Comparison of ENCODE assay signal across 12 mouse cellular contexts in the genomic region with DNA sequence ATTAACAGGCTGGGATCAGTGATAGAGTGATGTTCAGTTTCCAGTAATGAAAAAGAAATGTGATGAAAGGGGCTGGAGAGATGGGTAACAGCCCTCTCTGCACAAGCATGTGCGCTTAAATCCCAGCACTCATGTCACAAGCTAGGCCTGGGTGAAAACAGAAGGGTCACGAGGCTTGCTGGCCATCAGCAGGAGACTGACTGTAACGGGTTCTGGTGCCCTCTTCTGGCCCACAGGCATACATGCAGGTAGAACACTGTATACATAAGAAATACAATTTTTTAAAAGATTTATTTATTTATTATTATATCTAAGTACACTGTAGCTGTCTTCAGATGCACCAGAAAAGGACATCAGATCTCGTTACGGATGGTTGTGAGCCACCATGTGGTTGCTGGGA. TPM values are rescaled to one million over a fixed set of nuclear protein-coding genes. Genes with fewer than 3 reads are reported as not detected.
DNase-seq lines count a peak whose midpoint lies in the region; ATAC-seq and TF ChIP-seq lines count a peak whose summit lies in the region.
"Had no signal": no experiment of that assay in that cellular context is flagged by ENCODE, and none has a peak within 500 bp of the region (broad histone marks: within the 10 kb centered on the region; RNA-seq: fewer than 3 reads in every experiment).

No protein-coding gene starts in this region.

- TF ChIP-seq CTCF in kidney, postnatal 0 days (IDR thresholded peaks at IDR 0.05; ENCODE audit: low read depth), result peak; percentile 62

- H3K36me3 ChIP-seq in kidney, postnatal 0 days (ENCODE audit: insufficient read depth, low read length), result no peaks in the 10 kb centered on the region
- H3K36me3 ChIP-seq in kidney, embryonic 14.5 days (ENCODE audit: control insufficient read depth, insufficient read depth, low read length), result no peaks in the 10 kb centered on the region
- H3K36me3 ChIP-seq: midbrain, embryonic 15.5 days had no signal

- H3K27me3 ChIP-seq in kidney, postnatal 0 days (ENCODE audit: insufficient read depth, low read length), result no peaks in the 10 kb centered on the region
- no peaks in the 10 kb centered on the region for H3K27me3 ChIP-seq in kidney, embryonic 14.5 days (ENCODE audit: control insufficient read depth, insufficient read depth, low read length)

- H3K9ac ChIP-seq in kidney, postnatal 0 days (ENCODE audit: low read depth, low read length), result no peak overlapping the region
- H3K9ac ChIP-seq in kidney, embryonic 14.5 days (ENCODE audit: low read depth, low read length), result no peak overlapping the region
- H3K9ac ChIP-seq: midbrain, embryonic 15.5 days had no signal

- no peaks in the 10 kb centered on the region for H3K9me3 ChIP-seq in kidney, postnatal 0 days (replicated peaks; ENCODE audit: low read length)
- no peaks in the 10 kb centered on the region for H3K9me3 ChIP-seq in kidney, embryonic 14.5 days (ENCODE audit: control insufficient read depth, low read length)
- H3K9me3 ChIP-seq: midbrain, embryonic 15.5 days had no signal

- no peak overlapping the region for H3K4me2 ChIP-seq in kidney, postnatal 0 days (ENCODE audit: low read length)
- no peak overlapping the region for H3K4me2 ChIP-seq in kidney, embryonic 14.5 days (replicated peaks; ENCODE audit: low read depth, low read length)
- H3K4me2 ChIP-seq: midbrain, embryonic 15.5 days had no signal

- peak; percentile 2 for DNase-seq in adrenal gland, postnatal 25 days
- DNase-seq in adrenal gland, adult 2 months, result no peak
- DNase-seq in kidney, postnatal 0 days (ENCODE audit: low spot score), result peak; percentile 14
- DNase-seq in 3134 (ENCODE audit: extremely low read depth, insufficient read length, low spot score), result peak; percentile 18
- no peak for DNase-seq in Muller cell, postnatal 12 days (ENCODE audit: inconsistent ontology term)
- DNase-seq in left cerebral cortex, adult 9 months (ENCODE audit: low spot score in 2 of 2), result no peak

- H3K4me1 ChIP-seq in kidney, postnatal 0 days (replicated peaks; ENCODE audit: insufficient read depth, low read length), result no peaks in the 10 kb centered on the region
- no peaks in the 10 kb centered on the region for H3K4me1 ChIP-seq in kidney, embryonic 14.5 days (ENCODE audit: control insufficient read depth, insufficient read depth, low read length)
- H3K4me1 ChIP-seq: midbrain, embryonic 15.5 days had no signal

- no peak for ATAC-seq in kidney, postnatal 0 days (replicated peaks; ENCODE audit: low FRiP score, low read depth)
- ATAC-seq in kidney, embryonic 14.5 days (ENCODE audit: low FRiP score, low TSS enrichment), result no peak
- 0 out of 2 replicates have a peak, but pooled peaks have one; percentile 39 for ATAC-seq in common myeloid progenitor, adult 5-6 weeks (replicated peaks; ENCODE audit: low read depth, poor library complexity, severe bottlenecking)
- ATAC-seq: midbrain, embryonic 15.5 days had no signal

- H3K27ac ChIP-seq in kidney, postnatal 0 days, result no peak overlapping the region
- no peak overlapping the region for H3K27ac ChIP-seq in kidney, embryonic 14.5 days (ENCODE audit: low read depth, low read length)
- H3K27ac ChIP-seq: midbrain, embryonic 15.5 days had no signal

- no peak overlapping the region for H3K4me3 ChIP-seq in kidney, postnatal 0 days (replicated peaks; ENCODE audit: low read depth, low read length)
- H3K4me3 ChIP-seq in kidney, embryonic 14.5 days (ENCODE audit: low read length), result no peak overlapping the region
- H3K4me3 ChIP-seq: midbrain, embryonic 15.5 days had no signal

- WGBS in kidney, postnatal 0 days, result 70% methylated on average over 5 of the region's 5 CpGs
- 77% methylated on average over 5 of the region's 5 CpGs for WGBS in kidney, embryonic 14.5 days

RNA-seq across cellular contexts. Expression of gene Chic1, which starts 18.0 kb away (rescaled TPM):
- 6.1 and 6.9 TPM in 2 replicates for total RNA-seq in adrenal gland, postnatal 25 days (2021)
- 1 to 10 TPM; 4.2 to 7.9 TPM for total RNA-seq in adrenal gland, adult 2 months (2021)
- 0.15 and 0.17 TPM in 2 replicates for polyA plus RNA-seq in adrenal gland, adult 2 months (2012; rRNA removed)
- 1.6 and 2.0 TPM in 2 replicates for polyA plus RNA-seq in kidney, postnatal 0 days (2015; fragmentation: Nextera tagmentation; extraction: Ambion mirVana)
- polyA plus RNA-seq in kidney, embryonic 14.5 days (2014; fragmentation: Nextera tagmentation; extraction: Ambion mirVana), result 3.8 and 4.8 TPM in 2 replicates
- 0.10 and 0.32 TPM in 2 replicates for total RNA-seq in common myeloid progenitor, adult 5-6 weeks (2017)

RNA-seq across cellular contexts. Expression of gene Tsx, which starts 40.0 kb away (rescaled TPM):
- total RNA-seq in adrenal gland, postnatal 25 days (2021), result not detected in 2 replicates
- total RNA-seq in adrenal gland, adult 2 months (2021), result not detected
- not detected in 2 replicates for polyA plus RNA-seq in adrenal gland, adult 2 months (2012; rRNA removed)
- polyA plus RNA-seq in kidney, postnatal 0 days (2015; fragmentation: Nextera tagmentation; extraction: Ambion mirVana), result 0.28 and 0.34 TPM in 2 replicates
- polyA plus RNA-seq in kidney, embryonic 14.5 days (2014; fragmentation: Nextera tagmentation; extraction: Ambion mirVana), result 0.24 TPM in 1 of 2 replicates, not detected in the other
- not detected in 2 replicates for total RNA-seq in common myeloid progenitor, adult 5-6 weeks (2017)
- total RNA-seq: heart, adult 18-20 months had no signal
- polyA plus RNA-seq: spleen, adult 2 months had no signal

RNA-seq across cellular contexts. Expression of gene Gm26992, which starts 47.6 kb away (rescaled TPM):
- 2.6 TPM in 1 of 2 replicates, not detected in the other for total RNA-seq in adrenal gland, postnatal 25 days (2021)
- total RNA-seq in adrenal gland, adult 2 months (2021), result not detected
- not detected in 2 replicates for polyA plus RNA-seq in adrenal gland, adult 2 months (2012; rRNA removed)
- not detected in 2 replicates for polyA plus RNA-seq in kidney, postnatal 0 days (2015; fragmentation: Nextera tagmentation; extraction: Ambion mirVana)
- not detected in 2 replicates for polyA plus RNA-seq in kidney, embryonic 14.5 days (2014; fragmentation: Nextera tagmentation; extraction: Ambion mirVana)
- not detected in 2 replicates for total RNA-seq in common myeloid progenitor, adult 5-6 weeks (2017)
- total RNA-seq: heart, adult 18-20 months had no signal
- polyA plus RNA-seq: midbrain, embryonic 15.5 days; spleen, adult 2 months had no signal

RNA-seq across cellular contexts. Expression of gene Cdx4, which starts 53.1 kb away (rescaled TPM):
- total RNA-seq in adrenal gland, postnatal 25 days (2021), result not detected in 2 replicates
- not detected for total RNA-seq in adrenal gland, adult 2 months (2021)
- 0.04 TPM in 1 of 2 replicates, not detected in the other for polyA plus RNA-seq in adrenal gland, adult 2 months (2012; rRNA removed)
- not detected in 2 replicates for polyA plus RNA-seq in kidney, postnatal 0 days (2015; fragmentation: Nextera tagmentation; extraction: Ambion mirVana)
- polyA plus RNA-seq in kidney, embryonic 14.5 days (2014; fragmentation: Nextera tagmentation; extraction: Ambion mirVana), result not detected in 2 replicates
- total RNA-seq in common myeloid progenitor, adult 5-6 weeks (2017), result not detected in 2 replicates
- total RNA-seq: heart, adult 18-20 months; layer of hippocampus, postnatal 14 days had no signal
- polyA plus RNA-seq: midbrain, embryonic 15.5 days; spleen, adult 2 months had no signal

Comparison
In these comparisons a context has a peak if more than half of its experiments do, and no peak if none do; other contexts are left out.
1. DNase-seq: peak in adrenal gland, postnatal 25 days (single experiment), kidney, postnatal 0 days (single experiment) and 3134 (single experiment); none in adrenal gland, adult 2 months (single experiment), Muller cell, postnatal 12 days (single experiment) and left cerebral cortex, adult 9 months (0 of 2).